Comparison of ENCODE assay signal across 16 mouse cellular contexts in genomic region chr1:23263798-23264197, GRCm38 (mm10).
DNase-seq lines count a peak whose midpoint lies in the region; ATAC-seq and TF ChIP-seq lines count a peak whose summit lies in the region.
"Had no signal": no experiment of that assay in that cellular context is flagged by ENCODE, and none has a peak within 500 bp of the region (broad histone marks: within the 10 kb centered on the region; RNA-seq: fewer than 3 reads in every experiment).

No protein-coding gene starts in this region.

- H3K36me3 ChIP-seq in heart, embryonic 15.5 days, result no peaks in the 10 kb centered on the region
- no peaks in the 10 kb centered on the region for H3K36me3 ChIP-seq in intestine, postnatal 0 days (ENCODE audit: control insufficient read depth, insufficient read depth)
- H3K36me3 ChIP-seq: limb, embryonic 15.5 days had no signal

- no peaks in the 10 kb centered on the region for H3K9me3 ChIP-seq in heart, embryonic 15.5 days (replicated peaks)
- H3K9me3 ChIP-seq in intestine, postnatal 0 days (ENCODE audit: control insufficient read depth), result no peaks in the 10 kb centered on the region
- H3K9me3 ChIP-seq: forebrain, embryonic 10.5 days; limb, embryonic 15.5 days had no signal

- H3K9ac ChIP-seq in heart, embryonic 15.5 days, result no peak overlapping the region
- no peak overlapping the region for H3K9ac ChIP-seq in intestine, postnatal 0 days (ENCODE audit: low read depth, low read length)
- H3K9ac ChIP-seq: limb, embryonic 15.5 days had no signal

- peak overlapping the region; percentile 56; the same call in 1 of the 2 replicates for H3K27ac ChIP-seq in heart, embryonic 15.5 days
- peak overlapping the region; percentile 12; the same call in 1 of the 2 replicates for H3K27ac ChIP-seq in left cerebral cortex, adult 2 months
- no peak overlapping the region for H3K27ac ChIP-seq in intestine, postnatal 0 days (ENCODE audit: low read depth, low read length)
- H3K27ac ChIP-seq: forebrain, embryonic 10.5 days; limb, embryonic 15.5 days had no signal

- no peak for ATAC-seq in heart, embryonic 15.5 days (replicated peaks; ENCODE audit: insufficient number of reproducible peaks, insufficient read depth, low FRiP score, low read depth)
- no peak for ATAC-seq in intestine, postnatal 0 days
- ATAC-seq: CD4-positive, CD25-positive, alpha-beta regulatory T cell, adult 4 months; hindbrain, embryonic 16.5 days had no signal

- DNase-seq in heart, postnatal 4 days, result no peak
- no peak for DNase-seq in left cerebral cortex, adult 2 months (ENCODE audit: extremely low spot score in 1 of 2, low spot score in 2 of 2)
- no peak for DNase-seq in left cerebral cortex, postnatal 14 days (ENCODE audit: low spot score in 2 of 2)
- DNase-seq in brain, adult 2 months (ENCODE audit: low read depth, low spot score), result peak; percentile 56
- DNase-seq in cerebellum, postnatal 10 days, result no peak
- no peak for DNase-seq in left cerebral cortex, adult 8-10 months (ENCODE audit: low spot score in 2 of 2)
- DNase-seq: adrenal gland, postnatal 10 days; cerebellum, adult 8-10 months; spleen, adult 18-20 months; thymus, postnatal 36 days had no signal

- H3K4me2 ChIP-seq in heart, embryonic 15.5 days, result 0 out of 2 replicates have a peak overlapping the region, but pooled peaks have one; percentile 35
- H3K4me2 ChIP-seq in intestine, postnatal 0 days (replicated peaks; ENCODE audit: low read depth), result peak overlapping the region; percentile 27; the same call in 1 of the 2 replicates
- H3K4me2 ChIP-seq: limb, embryonic 15.5 days had no signal

- H3K27me3 ChIP-seq in heart, embryonic 15.5 days, result no peaks in the 10 kb centered on the region
- no peaks in the 10 kb centered on the region for H3K27me3 ChIP-seq in intestine, postnatal 0 days (replicated peaks; ENCODE audit: control insufficient read depth, insufficient read depth, low read length)
- H3K27me3 ChIP-seq: limb, embryonic 15.5 days had no signal

- H3K4me3 ChIP-seq in heart, embryonic 15.5 days, result no peak overlapping the region
- H3K4me3 ChIP-seq in left cerebral cortex, adult 2 months, result no peak overlapping the region
- H3K4me3 ChIP-seq in intestine, postnatal 0 days (ENCODE audit: low read depth, low read length), result no peak overlapping the region
- H3K4me3 ChIP-seq: forebrain, embryonic 10.5 days; limb, embryonic 15.5 days had no signal

- 36% methylated on average over 4 of the region's 4 CpGs for whole genome bisulfite sequencing in heart, embryonic 15.5 days
- WGBS in intestine, postnatal 0 days, result 23% methylated on average over 4 of the region's 4 CpGs

- peaks cover 29% of the 10 kb centered on the region for H3K4me1 ChIP-seq in heart, embryonic 15.5 days (replicated peaks)
- no peaks in the 10 kb centered on the region for H3K4me1 ChIP-seq in intestine, postnatal 0 days (replicated peaks; ENCODE audit: control insufficient read depth, insufficient read depth, low read length)
- H3K4me1 ChIP-seq: limb, embryonic 15.5 days had no signal

- intact Hi-C loops in left cerebral cortex, adult 2 months (cut with DNase I), result no loop called here
- intact Hi-C loops in left cerebral cortex, postnatal 14 days (cut with DNase I), result no loop called here

- TF ChIP-seq CTCF in left cerebral cortex, adult 2 months (IDR thresholded peaks at IDR 0.05), result no peak
- no peak for TF ChIP-seq CTCF in intestine, postnatal 0 days (IDR thresholded peaks at IDR 0.05; ENCODE audit: low read depth)
